9 mouse cellular contexts compared by ENCODE assay signal in genomic region chr3:87509061-87509460, GRCm38 (mm10). TPM values are rescaled to one million over a fixed set of nuclear protein-coding genes. Genes with fewer than 3 reads are reported as not detected.
DNase-seq lines count a peak whose midpoint lies in the region; ATAC-seq lines count a peak whose summit lies in the region.
"Had no signal": no experiment of that assay in that cellular context is flagged by ENCODE, and none has a peak within 500 bp of the region (broad histone marks: within the 10 kb centered on the region; RNA-seq: fewer than 3 reads in every experiment).

No protein-coding gene starts in this region.

- peaks cover 28% of the 10 kb centered on the region for H3K4me1 ChIP-seq in heart, embryonic 11.5 days (ENCODE audit: control insufficient read depth, insufficient read depth, low read length)
- H3K4me1 ChIP-seq in heart, embryonic 10.5 days, result peaks cover 37% of the 10 kb centered on the region

- DNase-seq in heart, adult 11 months, result peak; percentile 99
- no peak for DNase-seq in heart, embryonic 10.5 days (ENCODE audit: low spot score)
- DNase-seq in kidney, postnatal 10 days, result peak; percentile 80
- peak; percentile 76 for DNase-seq in lung, postnatal 36 days
- no peak for DNase-seq in cerebellum, postnatal 4 days (ENCODE audit: low spot score in 2 of 2)
- no peak for DNase-seq in layer of hippocampus, postnatal 10 days (ENCODE audit: low spot score in 2 of 2)
- DNase-seq in spleen, postnatal 10 days (ENCODE audit: low spot score in 2 of 2), result no peak

- no peak for ATAC-seq in heart, embryonic 11.5 days (replicated peaks; ENCODE audit: insufficient number of reproducible peaks, low FRiP score, low TSS enrichment)

- H3K9me3 ChIP-seq in heart, embryonic 11.5 days (replicated peaks; ENCODE audit: control insufficient read depth, low read length), result no peaks in the 10 kb centered on the region
- H3K9me3 ChIP-seq in heart, embryonic 10.5 days, result no peaks in the 10 kb centered on the region
- H3K9me3 ChIP-seq: embryonic facial prominence, embryonic 15.5 days had no signal

- H3K27ac ChIP-seq in heart, embryonic 11.5 days (ENCODE audit: low read depth, low read length), result no peak overlapping the region
- peak overlapping the region; percentile 52; the same call in 1 of the 2 replicates for H3K27ac ChIP-seq in heart, embryonic 10.5 days
- H3K27ac ChIP-seq: embryonic facial prominence, embryonic 15.5 days had no signal

- no peak overlapping the region for H3K9ac ChIP-seq in heart, embryonic 11.5 days (ENCODE audit: low read depth, low read length)
- H3K9ac ChIP-seq: embryonic facial prominence, embryonic 15.5 days had no signal

- WGBS in heart, embryonic 11.5 days (ENCODE audit: insufficient replicate concordance), result 35% methylated on average over 4 of the region's 4 CpGs
- 32% methylated on average over 4 of the region's 4 CpGs for WGBS in heart, embryonic 10.5 days

- no peak overlapping the region for H3K4me3 ChIP-seq in heart, embryonic 11.5 days (ENCODE audit: low read depth, low read length)
- no peak overlapping the region for H3K4me3 ChIP-seq in heart, embryonic 10.5 days
- H3K4me3 ChIP-seq: embryonic facial prominence, embryonic 15.5 days had no signal

- no peak overlapping the region for H3K4me2 ChIP-seq in heart, embryonic 11.5 days

- H3K27me3 ChIP-seq in heart, embryonic 11.5 days (ENCODE audit: control insufficient read depth, insufficient read depth, low read length), result no peaks in the 10 kb centered on the region
- H3K27me3 ChIP-seq in heart, embryonic 10.5 days (ENCODE audit: insufficient read depth, poor library complexity, severe bottlenecking), result no peaks in the 10 kb centered on the region
- H3K27me3 ChIP-seq: embryonic facial prominence, embryonic 15.5 days had no signal

- H3K36me3 ChIP-seq in heart, embryonic 11.5 days (ENCODE audit: control insufficient read depth, insufficient read depth, low read length), result no peaks in the 10 kb centered on the region
- H3K36me3 ChIP-seq in heart, embryonic 10.5 days, result no peaks in the 10 kb centered on the region
- H3K36me3 ChIP-seq: embryonic facial prominence, embryonic 15.5 days had no signal

RNA-seq across cellular contexts. Expression of gene Etv3, which starts 16.1 kb away (rescaled TPM):
- polyA plus RNA-seq in heart, embryonic 11.5 days (2014; fragmentation: Nextera tagmentation; extraction: Ambion mirVana), result 7.7 and 9.0 TPM in 2 replicates
- 11.7 and 13.1 TPM in 2 replicates for polyA plus RNA-seq in heart, embryonic 10.5 days (2016; fragmentation: Nextera tagmentation; extraction: Ambion mirVana)
- total RNA-seq in layer of hippocampus, postnatal 10 days (2021), result 10 to 100 TPM; 14.4 to 18.0 TPM

Comparison
In these comparisons a context has a peak if more than half of its experiments do, and no peak if none do; other contexts are left out.
1. DNase-seq: peak in heart, adult 11 months (single experiment), kidney, postnatal 10 days (single experiment) and lung, postnatal 36 days (single experiment); none in heart, embryonic 10.5 days (single experiment), cerebellum, postnatal 4 days (0 of 2), layer of hippocampus, postnatal 10 days (0 of 2) and spleen, postnatal 10 days (0 of 2).